Mouse (Mus musculus): ENCODE data around the gene Gipr.

- TF ChIP-seq CTCF (IDR thresholded peaks at IDR 0.05; ENCODE audit: extremely low read depth, insufficient read depth, insufficient read length, insufficient replicate concordance) = peak; percentile 34; the same call in 1 of the 2 replicates
- no peak for TF ChIP-seq POLR2A (IDR thresholded peaks at IDR 0.05; ENCODE audit: low read depth, low read length)
These were observed 30.7 kb upstream of the Gipr start for GRCm38 (mm10) chr7:19196676-19197075.

All from spleen, adult 2 months (tissue).